Mouse (Mus musculus): ENCODE measurements around the gene Lpp.

Lpp gene

DNA sequence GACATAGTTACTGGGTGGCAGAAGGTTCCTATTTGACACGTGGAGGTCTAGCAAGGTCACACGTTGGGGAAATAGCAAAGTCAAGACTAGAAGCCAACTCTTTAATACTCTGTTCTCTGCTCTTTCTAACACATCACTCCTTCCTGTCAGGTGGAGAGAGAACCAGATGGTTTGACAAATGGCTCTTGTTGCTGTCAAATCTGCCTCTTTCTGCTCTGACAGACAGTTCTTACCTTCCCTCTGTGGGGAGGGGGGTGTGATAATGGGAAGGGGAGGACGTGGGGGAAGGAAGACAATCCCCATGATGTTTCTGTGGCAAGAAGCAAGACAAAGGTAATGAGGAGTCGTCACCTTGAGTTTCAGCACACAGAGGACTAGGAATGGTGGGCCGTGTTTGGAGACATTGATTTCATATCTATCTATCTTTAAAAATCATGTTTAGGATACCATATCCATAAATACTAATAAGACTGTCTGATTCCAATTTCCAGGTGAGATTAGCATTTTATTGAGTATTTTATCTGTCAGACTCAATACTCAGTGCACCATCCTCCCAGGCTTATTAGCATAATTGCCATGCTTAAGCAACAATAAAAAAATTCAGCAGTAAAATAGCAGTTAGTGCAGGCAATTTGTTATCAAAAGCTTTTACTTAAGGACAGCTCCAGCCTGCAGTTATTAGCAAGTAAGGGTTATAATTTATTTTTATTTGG, 115.9 kb downstream of the Lpp start:
- in situ Hi-C loops (cut with MboI; ENCODE audit: low pct_unique_long_range_greater_than_20kb in 1 of 2, low sequenced_read_pairs in 2 of 2, unreplicated experiment in 1 of 2) = no loop called here

DNA sequence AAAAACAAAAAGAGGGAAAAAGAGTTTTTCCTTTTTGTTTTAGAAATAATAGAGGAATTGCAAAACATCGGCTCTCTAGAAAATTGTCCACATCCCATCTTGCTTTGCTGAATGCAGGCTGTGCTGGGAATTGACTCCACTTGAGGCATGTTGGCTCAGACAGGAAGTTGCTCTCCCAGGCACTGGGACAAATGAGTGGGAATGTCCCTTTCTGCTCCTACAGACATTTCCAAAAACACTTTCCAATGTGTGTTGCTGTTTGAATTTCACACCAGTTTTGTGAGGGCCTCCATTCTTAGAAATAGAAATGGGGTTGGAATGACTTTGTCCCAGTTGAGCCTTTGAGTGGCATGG, 116.5 kb downstream of the Lpp start:
- in situ Hi-C loops (cut with MboI; ENCODE audit: low pct_unique_long_range_greater_than_20kb in 1 of 2, low sequenced_read_pairs in 2 of 2, unreplicated experiment in 1 of 2) = no loop called here

DNA sequence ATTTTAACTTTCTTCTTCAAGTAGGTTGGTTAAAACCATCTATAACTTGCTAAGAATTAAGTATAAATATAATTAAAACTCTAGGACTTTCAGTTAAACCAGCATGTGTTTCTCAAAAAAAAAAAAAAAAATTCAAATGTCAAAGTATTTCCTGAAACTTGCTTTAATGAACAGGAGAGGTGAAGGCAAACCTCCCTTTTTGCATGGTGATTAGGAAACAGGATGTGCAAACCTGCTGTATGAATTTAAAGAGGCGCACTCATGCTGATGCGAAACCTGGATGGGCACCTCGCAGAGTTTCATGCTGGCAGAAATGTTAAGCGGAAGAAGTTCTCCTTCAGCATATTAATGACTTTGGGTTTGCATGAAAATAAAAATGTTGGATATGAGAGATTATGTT, 119.9 kb downstream of the Lpp start:
- in situ Hi-C loops (cut with MboI; ENCODE audit: low pct_unique_long_range_greater_than_20kb in 1 of 2, low sequenced_read_pairs in 2 of 2, unreplicated experiment in 1 of 2) = no loop called here

DNA sequence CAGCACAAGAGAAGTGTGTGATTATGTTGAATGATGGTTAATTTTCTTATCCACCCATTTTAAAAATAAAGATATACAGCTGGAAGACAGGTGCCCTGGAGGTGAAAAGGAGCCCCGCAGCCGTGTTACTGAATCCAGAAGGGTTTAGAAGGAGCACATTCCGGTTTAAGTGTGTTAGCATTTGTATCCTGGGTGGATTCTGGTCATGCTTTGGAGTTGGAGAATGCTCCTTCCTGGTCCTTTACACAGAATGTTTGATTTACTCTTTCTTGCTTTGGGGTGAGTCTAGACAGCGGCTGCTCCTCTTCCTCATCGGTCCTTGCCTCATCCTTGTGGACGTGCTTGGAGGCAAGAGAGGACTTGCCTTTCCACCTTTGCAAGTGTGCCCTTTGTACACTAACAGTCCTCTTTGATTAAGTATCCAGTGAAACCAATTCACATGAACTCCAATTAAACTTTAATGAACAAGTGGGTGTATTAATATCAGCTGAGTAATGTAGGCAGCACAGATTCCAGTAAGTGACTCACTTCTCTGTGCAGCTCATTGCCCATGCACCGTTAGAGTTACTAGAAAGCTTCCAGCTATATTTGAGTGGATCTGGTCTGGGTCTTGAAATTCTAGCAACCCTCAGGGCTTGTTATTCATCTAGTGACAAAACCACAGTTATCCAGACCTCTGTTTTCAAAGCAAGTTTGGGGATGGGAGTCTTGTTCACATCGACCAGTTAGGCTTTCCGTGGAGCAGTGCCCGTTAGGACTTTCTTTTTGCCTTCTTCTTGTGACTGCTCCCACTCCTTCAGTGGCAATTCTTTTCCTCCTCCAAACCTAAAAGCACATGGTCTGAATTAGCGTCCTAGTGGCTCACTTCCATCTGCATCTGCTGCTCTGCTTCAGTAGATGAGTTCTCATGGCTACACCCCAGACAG, 121.8 kb downstream of the Lpp start:
- in situ Hi-C loops (cut with MboI; ENCODE audit: low pct_unique_long_range_greater_than_20kb in 1 of 2, low sequenced_read_pairs in 2 of 2, unreplicated experiment in 1 of 2) = no loop called here

DNA sequence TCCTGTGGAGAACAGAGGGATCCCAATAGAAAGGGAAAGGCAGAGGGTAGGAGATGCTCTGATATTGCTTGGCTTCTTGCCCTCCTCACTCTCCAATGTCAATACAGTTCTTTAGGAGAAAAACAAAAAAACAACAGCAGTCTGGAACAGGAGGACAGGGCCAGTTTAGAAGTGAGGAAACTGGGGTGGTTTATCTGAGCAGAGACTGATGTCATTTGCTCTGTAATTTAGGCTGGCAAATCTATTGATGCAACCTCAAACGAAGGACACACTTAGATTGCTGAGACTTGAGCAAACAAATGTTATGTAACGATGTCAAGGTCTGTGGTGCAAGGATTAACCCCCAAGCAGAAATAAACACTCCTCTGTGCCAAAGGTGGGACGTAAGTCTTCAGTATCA, 123.7 kb downstream of the Lpp start:
- in situ Hi-C loops (cut with MboI; ENCODE audit: low pct_unique_long_range_greater_than_20kb in 1 of 2, low sequenced_read_pairs in 2 of 2, unreplicated experiment in 1 of 2) = no loop called here

DNA sequence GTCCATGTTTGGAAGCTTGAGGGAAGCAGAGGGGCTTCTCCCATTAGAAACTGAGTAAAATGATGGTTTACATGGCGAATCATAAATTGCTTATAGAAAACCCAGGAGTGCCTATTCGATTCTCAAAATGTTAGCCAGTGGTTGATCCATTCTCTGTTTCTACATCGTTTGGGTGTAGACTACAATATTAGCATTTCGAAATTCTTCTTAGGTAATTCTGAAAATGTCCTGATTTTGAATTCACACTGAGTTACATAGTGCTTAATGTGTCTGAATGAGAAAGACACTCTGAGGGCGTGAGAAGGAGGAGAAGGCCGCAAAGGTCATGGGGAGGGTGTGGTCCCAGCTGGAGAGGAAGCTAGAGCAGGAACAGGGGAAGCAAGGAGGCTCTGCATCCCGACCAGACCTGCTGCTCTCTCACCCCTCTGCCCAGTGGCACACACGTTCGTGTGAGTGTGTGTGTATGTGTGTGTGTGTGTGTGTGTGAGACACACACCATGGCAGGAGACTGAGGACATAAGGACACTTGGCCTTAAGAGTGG, 124.3 kb downstream of the Lpp start:
- in situ Hi-C loops (cut with MboI; ENCODE audit: low pct_unique_long_range_greater_than_20kb in 1 of 2, low sequenced_read_pairs in 2 of 2, unreplicated experiment in 1 of 2) = no loop called here

DNA sequence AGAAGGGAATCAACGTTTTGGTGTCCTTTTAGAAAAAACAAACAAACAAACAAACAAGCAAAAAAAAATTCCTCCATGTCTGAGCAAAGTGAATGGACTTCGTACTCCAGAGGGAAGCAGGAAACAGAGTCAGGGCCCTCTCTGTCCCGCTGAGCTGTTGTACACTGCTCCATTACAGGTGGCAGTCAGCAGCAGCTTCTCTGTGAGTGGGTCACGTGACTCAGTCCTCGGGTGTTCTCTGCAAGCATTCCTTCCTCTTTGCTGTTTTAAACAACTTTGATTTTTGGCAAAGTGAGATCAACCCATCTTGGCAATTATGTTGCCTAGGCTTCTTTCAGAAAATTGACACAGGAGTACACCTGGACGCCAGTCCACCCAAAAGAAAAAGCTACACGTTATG, 125.5 kb downstream of the Lpp start:
- in situ Hi-C loops (cut with MboI; ENCODE audit: low pct_unique_long_range_greater_than_20kb in 1 of 2, low sequenced_read_pairs in 2 of 2, unreplicated experiment in 1 of 2) = no loop called here

DNA sequence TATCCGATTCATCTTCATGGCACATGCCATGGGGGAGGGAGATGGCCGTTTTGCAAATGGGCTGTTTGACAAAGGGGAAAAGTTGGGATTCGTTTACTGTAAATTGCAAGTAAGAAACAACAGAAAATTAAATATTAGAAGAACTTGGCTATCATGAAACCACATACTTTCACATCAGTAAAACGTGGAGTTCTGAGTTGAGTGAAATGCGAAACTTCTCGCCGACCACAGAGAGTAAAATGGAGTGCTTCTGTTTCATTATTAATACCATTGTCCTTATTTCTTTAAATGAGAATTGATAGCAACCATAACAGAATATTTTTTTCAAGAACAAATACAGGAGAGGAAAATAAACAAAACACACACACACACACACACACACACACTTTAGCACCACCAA, 133.9 kb downstream of the Lpp start:
- in situ Hi-C loops (cut with MboI; ENCODE audit: low pct_unique_long_range_greater_than_20kb in 1 of 2, low sequenced_read_pairs in 2 of 2, unreplicated experiment in 1 of 2) = no loop called here

DNA sequence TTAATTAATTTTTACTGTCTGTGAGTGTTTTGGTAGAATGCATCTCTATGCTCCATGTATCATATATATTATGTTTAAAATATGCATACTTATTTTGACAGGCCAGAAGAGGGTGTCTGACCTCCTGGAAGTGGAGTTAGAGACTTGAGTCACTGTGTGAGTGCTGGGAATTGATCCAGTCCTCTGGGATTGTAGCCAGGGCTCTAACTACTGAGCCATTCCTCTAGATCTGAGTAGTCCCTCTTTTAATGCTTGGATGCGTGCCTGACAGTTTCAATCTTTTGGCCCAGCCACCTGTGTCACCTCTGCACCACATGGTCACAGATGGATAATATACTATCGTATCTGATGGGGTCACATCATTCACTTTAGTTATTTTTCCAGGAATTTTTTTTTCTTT, 138.4 kb downstream of the Lpp start:
- in situ Hi-C loops (cut with MboI; ENCODE audit: low pct_unique_long_range_greater_than_20kb in 1 of 2, low sequenced_read_pairs in 2 of 2, unreplicated experiment in 1 of 2) = no loop called here

DNA sequence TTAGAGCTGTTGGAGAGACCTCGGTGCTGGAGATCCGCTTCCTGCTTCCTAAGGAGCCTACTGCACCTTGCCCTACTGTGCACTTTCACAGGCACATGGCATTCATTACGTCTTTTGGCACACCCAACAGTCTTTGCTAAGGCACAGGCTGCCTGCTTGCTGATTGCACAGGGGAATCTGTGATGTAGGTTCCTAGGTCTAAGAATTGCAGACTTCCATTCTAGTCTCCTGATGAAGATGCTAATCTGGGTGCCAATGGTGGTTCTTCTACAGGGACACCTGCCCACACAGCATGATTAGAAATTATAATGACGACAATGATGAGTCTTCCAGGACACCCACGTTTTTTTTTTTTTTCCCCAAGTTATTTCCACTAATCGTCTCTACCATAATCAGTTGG, 141.9 kb downstream of the Lpp start:
- in situ Hi-C loops (cut with MboI; ENCODE audit: low pct_unique_long_range_greater_than_20kb in 1 of 2, low sequenced_read_pairs in 2 of 2, unreplicated experiment in 1 of 2) = no loop called here

DNA sequence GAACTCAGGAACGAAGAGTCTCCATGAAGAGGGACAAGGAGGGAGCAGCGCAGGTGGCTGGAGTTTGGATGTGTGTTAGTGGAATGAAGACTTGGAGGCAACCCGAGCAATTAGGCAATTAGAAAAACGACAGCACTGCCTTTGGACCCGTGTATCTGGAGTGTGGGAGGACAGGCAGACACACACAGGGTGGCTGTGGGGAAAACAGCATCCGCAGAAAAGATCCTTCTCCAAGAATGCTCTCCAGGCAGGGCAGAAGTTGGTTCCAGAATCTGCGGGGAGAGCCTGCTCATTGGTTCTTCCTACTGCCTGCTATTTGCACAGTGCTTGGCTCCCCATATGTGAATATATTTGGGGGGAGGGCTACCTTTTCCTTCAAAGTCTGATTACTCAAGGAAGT, 143.0 kb downstream of the Lpp start:
- in situ Hi-C loops (cut with MboI; ENCODE audit: low pct_unique_long_range_greater_than_20kb in 1 of 2, low sequenced_read_pairs in 2 of 2, unreplicated experiment in 1 of 2) = no loop called here

DNA sequence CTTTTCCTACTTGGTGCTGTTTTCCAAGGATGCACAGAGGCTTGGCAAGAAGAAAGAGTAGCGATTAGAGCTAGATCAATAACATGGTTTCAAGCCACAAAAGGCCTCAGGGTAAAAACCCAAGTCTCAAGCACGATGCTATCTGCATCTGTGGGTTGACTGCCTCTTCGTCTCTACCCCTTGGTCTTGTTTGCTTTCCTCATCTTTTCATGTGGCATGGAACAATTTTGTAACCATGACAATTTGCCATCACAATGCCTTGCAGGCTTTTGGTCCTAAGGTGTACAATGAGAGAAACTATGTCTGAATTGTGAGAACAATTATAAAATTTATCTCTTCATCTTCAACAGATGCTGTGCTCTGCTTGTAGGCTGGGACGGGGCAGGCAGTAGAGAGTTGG, 145.7 kb downstream of the Lpp start:
- in situ Hi-C loops (cut with MboI; ENCODE audit: low pct_unique_long_range_greater_than_20kb in 1 of 2, low sequenced_read_pairs in 2 of 2, unreplicated experiment in 1 of 2) = no loop called here

DNA sequence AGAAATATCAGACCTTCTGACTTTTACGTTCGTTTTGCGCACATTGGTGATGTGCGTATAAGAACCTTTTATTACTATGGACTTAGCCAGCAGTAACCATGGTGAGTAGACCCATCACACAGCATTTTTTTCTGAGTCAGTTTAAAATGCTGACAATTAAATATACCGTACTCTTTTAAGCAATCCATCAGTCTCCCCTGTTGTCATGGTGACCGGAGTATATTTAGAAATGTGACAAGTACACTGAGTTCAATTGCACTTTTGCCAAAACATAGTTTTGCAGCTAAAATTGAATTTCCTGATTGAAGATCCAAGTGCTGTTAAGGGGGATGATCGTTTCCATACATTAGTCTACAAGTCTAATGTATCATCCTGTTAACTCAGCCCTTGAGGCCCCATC, 149.6 kb downstream of the Lpp start:
- in situ Hi-C loops (cut with MboI; ENCODE audit: low pct_unique_long_range_greater_than_20kb in 1 of 2, low sequenced_read_pairs in 2 of 2, unreplicated experiment in 1 of 2) = no loop called here

DNA sequence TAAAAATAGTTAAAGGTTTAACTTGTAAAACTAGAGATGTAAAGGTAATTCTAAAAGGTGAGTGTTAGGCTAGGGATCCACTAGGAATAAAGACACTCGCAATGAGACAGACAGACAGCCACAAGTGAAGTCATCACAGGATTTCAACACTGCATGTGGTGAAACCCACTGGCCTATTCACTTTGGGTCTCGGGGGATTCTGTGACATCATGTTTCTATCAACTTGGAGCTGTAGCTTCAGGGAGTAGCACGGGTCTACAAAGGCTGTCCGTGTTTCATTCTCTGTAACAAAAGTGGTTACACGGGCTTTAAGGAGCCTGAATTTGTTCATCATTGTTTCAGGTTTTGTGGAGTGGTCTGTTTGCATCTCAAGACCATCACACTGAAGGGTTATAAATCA, 152.1 kb downstream of the Lpp start:
- in situ Hi-C loops (cut with MboI; ENCODE audit: low pct_unique_long_range_greater_than_20kb in 1 of 2, low sequenced_read_pairs in 2 of 2, unreplicated experiment in 1 of 2) = no loop called here

DNA sequence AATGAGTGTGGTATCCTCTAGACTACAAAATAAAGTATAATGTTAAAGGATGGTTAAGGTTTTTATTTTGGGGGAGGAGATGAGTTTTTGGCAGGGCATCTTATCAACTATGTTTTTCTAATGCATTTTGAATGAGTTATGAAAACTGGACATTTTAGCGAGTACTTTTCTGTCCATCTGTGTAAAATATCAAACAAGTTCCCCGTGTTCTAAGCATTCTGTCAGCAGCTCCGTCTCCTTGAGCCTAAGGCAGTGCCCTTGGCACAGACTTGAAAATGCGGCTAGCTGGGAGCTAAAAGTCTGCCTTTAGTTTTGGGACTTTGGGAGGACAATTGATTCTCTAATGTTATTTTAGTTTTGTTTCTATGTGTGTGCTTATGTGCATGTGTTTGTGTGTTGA, 165.2 kb downstream of the Lpp start:
- in situ Hi-C loops (cut with MboI; ENCODE audit: low pct_unique_long_range_greater_than_20kb in 1 of 2, low sequenced_read_pairs in 2 of 2, unreplicated experiment in 1 of 2) = no loop called here

DNA sequence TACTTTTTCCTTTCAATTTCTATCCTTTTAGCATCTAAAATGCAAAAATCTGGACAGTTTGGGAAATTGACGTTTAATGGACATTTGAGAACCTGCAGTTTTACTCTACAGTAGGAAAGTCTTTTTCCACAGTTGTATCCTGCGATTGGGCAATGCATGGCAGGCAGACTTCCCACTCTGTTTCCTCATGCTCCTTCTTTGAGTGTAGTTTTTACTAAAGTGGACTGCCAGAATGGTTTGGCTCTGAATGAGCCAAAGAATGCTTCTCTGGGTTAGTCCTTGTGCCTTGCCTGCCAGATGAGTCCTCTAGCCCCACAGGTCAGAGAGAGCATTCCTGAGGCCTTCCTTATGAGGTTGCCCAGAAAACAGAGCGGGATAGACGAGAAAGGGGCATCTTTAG, 166.5 kb downstream of the Lpp start:
- in situ Hi-C loops (cut with MboI; ENCODE audit: low pct_unique_long_range_greater_than_20kb in 1 of 2, low sequenced_read_pairs in 2 of 2, unreplicated experiment in 1 of 2) = no loop called here

DNA sequence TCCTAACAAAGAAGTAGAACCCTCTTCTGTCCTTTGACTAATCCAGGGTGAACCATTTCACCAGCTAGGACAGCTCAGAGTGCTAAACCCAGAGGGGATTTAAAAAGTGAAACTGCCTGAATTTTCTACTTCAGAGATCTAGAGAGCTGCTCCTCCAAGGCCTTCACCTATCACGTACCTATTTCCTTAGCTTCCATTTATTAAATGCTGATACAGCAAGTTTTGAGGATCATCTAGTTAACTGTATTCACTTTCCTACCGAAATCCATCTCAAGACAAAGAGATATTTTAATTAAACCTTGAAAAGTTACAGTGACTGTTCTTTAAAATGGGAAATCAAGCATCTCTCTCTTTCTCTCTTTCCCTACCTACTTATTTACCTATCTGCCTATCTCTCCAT, 167.7 kb downstream of the Lpp start:
- in situ Hi-C loops (cut with MboI; ENCODE audit: low pct_unique_long_range_greater_than_20kb in 1 of 2, low sequenced_read_pairs in 2 of 2, unreplicated experiment in 1 of 2) = no loop called here

DNA sequence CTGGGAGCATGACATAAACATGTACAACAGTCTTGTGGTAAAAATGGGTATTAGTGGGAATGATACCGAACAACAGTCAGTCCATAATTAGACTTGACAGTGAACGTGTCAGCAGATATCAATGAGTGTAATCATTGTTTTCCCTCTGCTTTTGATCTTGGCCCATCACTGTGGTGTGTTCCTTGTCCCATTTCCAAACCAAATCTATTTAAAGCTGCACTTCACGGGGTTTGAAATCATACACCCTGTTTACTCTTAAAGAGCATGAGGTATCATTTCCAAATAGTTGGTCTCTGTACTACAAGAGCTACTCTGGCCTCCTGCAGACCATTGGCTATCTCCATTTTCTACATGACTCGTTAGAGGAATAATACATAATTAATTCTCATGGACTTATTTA, 168.3 kb downstream of the Lpp start:
- in situ Hi-C loops (cut with MboI; ENCODE audit: low pct_unique_long_range_greater_than_20kb in 1 of 2, low sequenced_read_pairs in 2 of 2, unreplicated experiment in 1 of 2) = no loop called here

DNA sequence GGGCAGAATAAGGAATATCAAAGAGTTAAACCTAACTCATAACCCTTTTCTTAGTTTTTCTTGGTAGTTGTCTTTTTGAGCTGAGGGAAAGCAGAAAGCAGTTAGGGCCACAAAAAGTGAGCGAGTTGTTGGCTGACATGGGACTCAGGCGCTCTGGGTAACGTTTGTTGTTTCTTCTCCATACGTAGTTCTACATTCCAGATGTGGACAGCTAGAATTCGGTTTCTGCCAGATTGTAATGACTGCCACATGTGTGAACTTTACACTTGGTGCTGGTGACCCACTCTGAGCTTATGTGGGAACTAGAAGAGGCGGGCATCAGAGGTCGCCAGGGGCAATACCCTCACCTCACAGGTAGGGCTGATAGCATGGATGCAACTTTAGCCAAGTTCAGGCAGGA, 172.0 kb downstream of the Lpp start:
- in situ Hi-C loops (cut with MboI; ENCODE audit: low pct_unique_long_range_greater_than_20kb in 1 of 2, low sequenced_read_pairs in 2 of 2, unreplicated experiment in 1 of 2) = no loop called here

DNA sequence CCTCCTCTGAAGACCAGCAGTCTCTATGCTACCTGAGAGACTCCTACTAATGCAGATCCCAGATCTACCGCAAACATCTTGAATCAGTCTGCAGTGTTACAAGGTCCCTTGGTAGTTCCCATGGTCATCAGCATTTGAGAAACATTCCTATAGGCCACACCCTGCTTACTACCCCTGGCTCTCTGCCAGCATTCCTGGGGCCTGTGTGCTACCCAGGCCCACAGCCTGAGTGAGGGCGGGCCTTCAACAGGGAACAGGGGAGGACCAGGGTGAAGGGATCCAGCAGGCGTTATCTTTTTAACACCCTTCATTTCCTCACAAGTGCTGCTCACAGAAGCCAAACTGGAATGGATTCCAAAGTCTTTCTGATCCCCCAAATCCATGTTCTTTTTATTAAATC, 173.0 kb downstream of the Lpp start:
- in situ Hi-C loops (cut with MboI; ENCODE audit: low pct_unique_long_range_greater_than_20kb in 1 of 2, low sequenced_read_pairs in 2 of 2, unreplicated experiment in 1 of 2) = no loop called here
